Comparison of ENCODE assay signal across 10 mouse cellular contexts in the genomic region with DNA sequence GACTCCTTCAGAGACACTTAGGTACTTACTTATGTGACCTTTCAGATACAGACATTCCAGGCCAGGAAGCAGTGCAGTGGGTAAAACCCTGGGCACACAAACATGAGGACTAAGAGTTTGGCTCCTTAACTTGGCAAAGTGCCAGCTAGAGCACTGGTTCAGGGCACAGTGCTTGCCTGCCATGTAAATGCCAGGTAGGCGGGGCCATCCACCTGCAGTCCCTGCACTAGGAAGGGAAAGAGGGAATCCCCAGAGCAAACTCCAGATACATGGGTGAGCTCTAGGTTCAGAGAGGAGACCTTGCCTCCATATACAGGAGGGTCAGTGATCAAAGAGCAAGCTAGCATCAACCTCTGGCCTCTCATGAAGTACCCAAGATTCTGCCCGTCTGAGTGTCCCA. TPM values are rescaled to one million over a fixed set of nuclear protein-coding genes. Genes with fewer than 3 reads are reported as not detected.
DNase-seq lines count a peak whose midpoint lies in the region; ATAC-seq and TF ChIP-seq lines count a peak whose summit lies in the region.
"Had no signal": no experiment of that assay in that cellular context is flagged by ENCODE, and none has a peak within 500 bp of the region (broad histone marks: within the 10 kb centered on the region; RNA-seq: fewer than 3 reads in every experiment).

No protein-coding gene starts in this region.

- no peak for TF ChIP-seq CTCF in MEL (IDR thresholded peaks at IDR 0.05 in 2 of 3, conservative IDR thresholded peaks at IDR 0.05 in 1 of 3; ENCODE audit: control insufficient read depth in 1 of 3, insufficient read depth in 1 of 3, low read depth in 2 of 3, low read length in 3 of 3, poor library complexity in 1 of 3, severe bottlenecking in 1 of 3)

- no peak overlapping the region for H3K9ac ChIP-seq in forebrain, embryonic 16.5 days (replicated peaks; ENCODE audit: low read depth, low read length)
- H3K9ac ChIP-seq in MEL (ENCODE audit: control insufficient read depth, low read depth, low read length, poor library complexity, severe bottlenecking): no peak overlapping the region

- no peak overlapping the region for H3K4me3 ChIP-seq in forebrain, embryonic 16.5 days (replicated peaks; ENCODE audit: low read length)
- H3K4me3 ChIP-seq in forebrain, embryonic 10.5 days: no peak overlapping the region
- no peak overlapping the region for H3K4me3 ChIP-seq in MEL (ENCODE audit: control insufficient read depth in 1 of 2, insufficient read depth in 1 of 2, low read depth in 2 of 2, low read length in 2 of 2)

- ATAC-seq in forebrain, embryonic 16.5 days: 0 out of 2 replicates have a peak, but pooled peaks have one; percentile 18
- ATAC-seq: midbrain, embryonic 16.5 days had no signal

- H3K4me1 ChIP-seq in forebrain, embryonic 16.5 days (replicated peaks; ENCODE audit: control insufficient read depth, insufficient read depth, low read length): peaks cover 17% of the 10 kb centered on the region
- H3K4me1 ChIP-seq in forebrain, embryonic 10.5 days: peaks cover 46% of the 10 kb centered on the region
- H3K4me1 ChIP-seq in MEL (ENCODE audit: control insufficient read depth in 1 of 2, insufficient read depth in 2 of 2, low read length in 2 of 2): peaks cover 4% of the 10 kb centered on the region in 2 experiments; a peak in 3 of 4 replicates

- no peak for DNase-seq in forebrain, embryonic 10.5 days (ENCODE audit: extremely low spot score, low spot score)
- peak; percentile 19 for DNase-seq in MEL (ENCODE audit: low read depth, low spot score)
- DNase-seq in cerebellum, postnatal 10 days: peak; percentile 73
- DNase-seq in kidney, postnatal 14 days: peak; percentile 89
- DNase-seq in right cerebral cortex, postnatal 4 days: no peak
- no peak for DNase-seq in frontal cortex, postnatal 14 days (ENCODE audit: low spot score in 2 of 2)
- DNase-seq in right cerebral cortex, postnatal 25 days: no peak
- DNase-seq: layer of hippocampus, adult 9-11 months had no signal

- H3K36me3 ChIP-seq in forebrain, embryonic 16.5 days (ENCODE audit: control insufficient read depth, insufficient read depth): no peaks in the 10 kb centered on the region
- H3K36me3 ChIP-seq in forebrain, embryonic 10.5 days (replicated peaks): 0 out of 2 replicates have a peak, but pooled peaks cover 4% of the 10 kb centered on the region
- no peaks in the 10 kb centered on the region; a peak in 2 of 4 replicates for H3K36me3 ChIP-seq in MEL (ENCODE audit: control insufficient read depth in 1 of 2, insufficient read depth in 2 of 2, low read length in 2 of 2)

- peaks cover 9% of the 10 kb centered on the region; the same call in 1 of the 2 replicates for H3K79me2 ChIP-seq in MEL (ENCODE audit: control insufficient read depth, insufficient read depth, low read length, poor library complexity)

- no peak for TF ChIP-seq EP300 in MEL (IDR thresholded peaks at IDR 0.05; ENCODE audit: low read depth in 1 of 2, low read length in 2 of 2)

- H3K27me3 ChIP-seq in forebrain, embryonic 16.5 days (replicated peaks; ENCODE audit: control insufficient read depth, insufficient read depth, low read length): no peaks in the 10 kb centered on the region
- no peaks in the 10 kb centered on the region for H3K27me3 ChIP-seq in forebrain, embryonic 10.5 days (ENCODE audit: poor library complexity, severe bottlenecking)
- no peaks in the 10 kb centered on the region for H3K27me3 ChIP-seq in MEL (ENCODE audit: control insufficient read depth in 1 of 2, insufficient read depth in 2 of 2, low read length in 2 of 2)

- no peak overlapping the region for H3K4me2 ChIP-seq in forebrain, embryonic 16.5 days (ENCODE audit: low read length)

- WGBS in forebrain, embryonic 16.5 days: 86% methylated on average over 2 of the region's 2 CpGs
- 92% methylated on average over 2 of the region's 2 CpGs for WGBS in forebrain, embryonic 10.5 days

- TF ChIP-seq RAD21 in MEL (IDR thresholded peaks at IDR 0.05; ENCODE audit: low read depth, low read length): no peak

- no peak overlapping the region for H3K27ac ChIP-seq in forebrain, embryonic 16.5 days (ENCODE audit: low read length)
- no peak overlapping the region for H3K27ac ChIP-seq in forebrain, embryonic 10.5 days
- no peak overlapping the region for H3K27ac ChIP-seq in MEL (ENCODE audit: control insufficient read depth, low read depth, low read length)

- H3K9me3 ChIP-seq in forebrain, embryonic 16.5 days (ENCODE audit: control insufficient read depth, low read length): no peaks in the 10 kb centered on the region
- H3K9me3 ChIP-seq in forebrain, embryonic 10.5 days: no peaks in the 10 kb centered on the region
- H3K9me3 ChIP-seq in MEL (replicated peaks; ENCODE audit: insufficient read depth, low read length): no peaks in the 10 kb centered on the region

- TF ChIP-seq POLR2A in MEL (IDR thresholded peaks at IDR 0.05; ENCODE audit: control insufficient read depth in 1 of 2, insufficient read depth in 1 of 2, low read depth in 1 of 2, low read length in 2 of 2, poor library complexity in 1 of 2): no peak

TF ChIP-seq in MEL, 35 proteins besides CTCF, POLR2A, EP300 and RAD21:
- TF ChIP-seq ZMIZ1 (IDR thresholded peaks at IDR 0.05; ENCODE audit: low read depth, low read length): no peak
- TF ChIP-seq TAL1 (IDR thresholded peaks at IDR 0.05; ENCODE audit: low read length): no peak
- no peak for TF ChIP-seq CHD2 (IDR thresholded peaks at IDR 0.05; ENCODE audit: low read length)
- no peak for TF ChIP-seq HCFC1 (IDR thresholded peaks at IDR 0.05; ENCODE audit: low read depth, low read length)
- no peak for TF ChIP-seq MXI1 (IDR thresholded peaks at IDR 0.05; ENCODE audit: low read depth, low read length)
- no peak for TF ChIP-seq USF1 (IDR thresholded peaks at IDR 0.05; ENCODE audit: low read depth, low read length)
- TF ChIP-seq BHLHE40 (IDR thresholded peaks at IDR 0.05; ENCODE audit: borderline replicate concordance, low read depth, low read length): no peak
- TF ChIP-seq ETS1 (IDR thresholded peaks at IDR 0.05; ENCODE audit: low read depth, low read length): no peak
- TF ChIP-seq E2F4 (IDR thresholded peaks at IDR 0.05; ENCODE audit: borderline replicate concordance, low read depth, low read length): no peak
- TF ChIP-seq MAX (IDR thresholded peaks at IDR 0.05; ENCODE audit: low read length): no peak
- TF ChIP-seq POLR2AphosphoS2 (IDR thresholded peaks at IDR 0.05; ENCODE audit: low read length): no peak
- no peak for TF ChIP-seq CHD1 (IDR thresholded peaks at IDR 0.05; ENCODE audit: low read depth, low read length)
- TF ChIP-seq POLR2AphosphoS5 (IDR thresholded peaks at IDR 0.05; ENCODE audit: borderline replicate concordance, low read depth, low read length): no peak
- TF ChIP-seq RCOR1 (IDR thresholded peaks at IDR 0.05; ENCODE audit: low read depth, low read length): no peak
- no peak for TF ChIP-seq USF2 (IDR thresholded peaks at IDR 0.05; ENCODE audit: borderline replicate concordance in 1 of 2, insufficient read depth in 1 of 2, low read depth in 1 of 2, low read length in 2 of 2)
- TF ChIP-seq MAZ (IDR thresholded peaks at IDR 0.05; ENCODE audit: low read depth, low read length): no peak
- TF ChIP-seq JUND (IDR thresholded peaks at IDR 0.05; ENCODE audit: low read depth, low read length): no peak
- TF ChIP-seq UBTF (IDR thresholded peaks at IDR 0.05; ENCODE audit: borderline replicate concordance, insufficient read depth, low read depth, low read length): no peak
- TF ChIP-seq TCF12 (IDR thresholded peaks at IDR 0.05; ENCODE audit: low read depth, low read length): no peak

RNA-seq across cellular contexts. Expression of a gene that starts 7.6 kb away (rescaled TPM):
- polyA plus RNA-seq in forebrain, embryonic 16.5 days (2015; fragmentation: Nextera tagmentation; extraction: Ambion mirVana): 2.8 and 3.2 TPM in 2 replicates
- polyA plus RNA-seq in forebrain, embryonic 10.5 days (2016; fragmentation: Nextera tagmentation; extraction: Ambion mirVana): 2.2 and 2.5 TPM in 2 replicates
- 6.4 and 6.5 TPM in 2 replicates for total RNA-seq in MEL (2012; rRNA removed)
- 10 to 100 TPM; 12.0 to 31.1 TPM for polyA plus RNA-seq in MEL (2012; ENCODE audit: insufficient read depth in 1 of 2, insufficient read length in 2 of 2, low read depth in 1 of 2, low replicate concordance in 2 of 2, missing spikeins in 1 of 2)

RNA-seq across cellular contexts. Expression of a gene that starts 48.8 kb away (rescaled TPM):
- polyA plus RNA-seq in forebrain, embryonic 16.5 days (2015; fragmentation: Nextera tagmentation; extraction: Ambion mirVana): 34.0 and 39.6 TPM in 2 replicates
- polyA plus RNA-seq in forebrain, embryonic 10.5 days (2016; fragmentation: Nextera tagmentation; extraction: Ambion mirVana): 68.5 and 70.9 TPM in 2 replicates
- total RNA-seq in MEL (2012; rRNA removed): 13.2 and 17.9 TPM in 2 replicates
- 10 to 100 TPM in 1 of 2 experiments, not detected in 1; 56.3 TPM for polyA plus RNA-seq in MEL (2012; ENCODE audit: insufficient read depth in 1 of 2, insufficient read length in 2 of 2, low read depth in 1 of 2, low replicate concordance in 2 of 2, missing spikeins in 1 of 2)

RNA-seq across cellular contexts. Expression of a gene that starts 54.9 kb away (rescaled TPM):
- polyA plus RNA-seq in forebrain, embryonic 16.5 days (2015; fragmentation: Nextera tagmentation; extraction: Ambion mirVana): 139 and 143 TPM in 2 replicates
- 81.5 and 81.9 TPM in 2 replicates for polyA plus RNA-seq in forebrain, embryonic 10.5 days (2016; fragmentation: Nextera tagmentation; extraction: Ambion mirVana)
- 19.3 and 22.4 TPM in 2 replicates for total RNA-seq in MEL (2012; rRNA removed)
- polyA plus RNA-seq in MEL (2012; ENCODE audit: insufficient read depth in 1 of 2, insufficient read length in 2 of 2, low read depth in 1 of 2, low replicate concordance in 2 of 2, missing spikeins in 1 of 2): 10 to 100 TPM in 1 of 2 experiments, not detected in 1; 23.8 TPM

Comparison
In these comparisons a context has a peak if more than half of its experiments do, and no peak if none do; other contexts are left out.
1. DNase-seq: peak in MEL (single experiment), cerebellum, postnatal 10 days (2 of 2) and kidney, postnatal 14 days (single experiment); none in forebrain, embryonic 10.5 days (single experiment), right cerebral cortex, postnatal 4 days (single experiment), frontal cortex, postnatal 14 days (0 of 2) and right cerebral cortex, postnatal 25 days (single experiment).